Comparison of ENCODE assay signal across 8 mouse cellular contexts in the genomic region with DNA sequence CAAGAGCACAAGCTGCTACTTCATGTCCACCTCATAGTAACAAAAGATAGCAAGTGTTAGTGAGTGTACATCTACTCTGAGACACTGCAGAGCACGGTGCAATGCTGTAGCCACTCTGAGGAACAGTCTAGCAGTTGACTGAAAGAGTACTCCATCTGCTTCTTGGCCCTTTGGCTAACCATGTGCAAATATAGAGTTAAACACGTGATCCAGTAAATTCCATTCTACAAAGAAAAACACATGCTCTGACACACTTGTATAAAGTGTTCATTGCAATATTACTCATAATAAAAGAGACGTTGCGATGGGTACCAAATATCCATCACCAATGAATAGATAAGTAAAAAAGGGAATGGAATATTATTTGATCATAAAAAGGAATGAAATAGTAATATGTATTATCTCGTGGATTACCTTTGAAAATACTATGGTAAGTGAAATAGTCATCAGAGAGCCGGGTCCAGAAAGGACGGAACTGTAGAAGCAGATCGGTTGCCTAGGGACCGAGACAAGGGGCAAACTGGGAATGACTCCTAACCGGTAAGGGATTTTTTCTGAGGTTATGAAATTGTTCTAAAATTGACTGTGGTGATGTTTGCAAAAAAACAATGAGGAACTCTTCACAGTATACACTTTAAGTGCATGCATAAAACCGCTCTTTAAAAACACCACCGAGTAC. TPM values are rescaled to one million over a fixed set of nuclear protein-coding genes. Genes with fewer than 3 reads are reported as not detected.
DNase-seq lines count a peak whose midpoint lies in the region; ATAC-seq and TF ChIP-seq lines count a peak whose summit lies in the region.

No protein-coding gene starts in this region.

- peak overlapping the region; percentile 78 for H3K4me2 ChIP-seq in heart, embryonic 16.5 days (ENCODE audit: low read depth, low read length)

- peaks cover 2 to 3% of the 10 kb centered on the region in 2 experiments; a peak in 2 of 4 replicates for H3K4me1 ChIP-seq in ES-E14 (ENCODE audit: control insufficient read depth in 2 of 2, insufficient read depth in 2 of 2, low read length in 2 of 2, poor library complexity in 1 of 2)
- H3K4me1 ChIP-seq in heart, embryonic 16.5 days (ENCODE audit: control insufficient read depth, insufficient read depth, low read length), result peaks cover 10% of the 10 kb centered on the region

- no peaks in the 10 kb centered on the region for H3K27me3 ChIP-seq in heart, embryonic 16.5 days (ENCODE audit: control insufficient read depth, insufficient read depth, low read length)

- H3K9me3 ChIP-seq in ES-E14 (ENCODE audit: control insufficient read depth, insufficient read depth, low read depth, low read length), result no peaks in the 10 kb centered on the region
- H3K9me3 ChIP-seq in heart, embryonic 16.5 days (replicated peaks; ENCODE audit: control insufficient read depth, low read length), result no peaks in the 10 kb centered on the region

- H3K36me3 ChIP-seq in ES-E14 (ENCODE audit: control insufficient read depth, insufficient read depth, low read length, poor library complexity, severe bottlenecking), result no peaks in the 10 kb centered on the region
- no peaks in the 10 kb centered on the region for H3K36me3 ChIP-seq in heart, embryonic 16.5 days (ENCODE audit: control insufficient read depth, insufficient read depth)

- no peak for ATAC-seq in heart, embryonic 16.5 days (replicated peaks; ENCODE audit: extremely low read depth, insufficient read depth, low FRiP score)

- peak overlapping the region; percentile 96; the same call in 1 of the 2 replicates for H3K9ac ChIP-seq in ES-E14 (ENCODE audit: insufficient read depth, low read depth, low read length, poor library complexity, severe bottlenecking)
- H3K9ac ChIP-seq in heart, embryonic 16.5 days (ENCODE audit: low read length), result peak overlapping the region; percentile 98

- in situ Hi-C loops in ES-E14 (cut with MboI; ENCODE audit: low sequenced_read_pairs in 2 of 2, unreplicated experiment in 2 of 2), result no loop called here

- DNase-seq in heart, adult 11 months, result peak; percentile 73
- no peak for DNase-seq in heart, adult 9 months (ENCODE audit: low spot score in 2 of 2)
- no peak for DNase-seq in ES-E14 (ENCODE audit: low read depth, low spot score)
- peak; percentile 20 for DNase-seq in lung, postnatal 36 days
- DNase-seq in urinary bladder, postnatal 4 days (ENCODE audit: low spot score in 2 of 2), result no peak
- DNase-seq in right cerebral cortex, postnatal 10 days (ENCODE audit: low spot score in 2 of 2), result no peak
- DNase-seq in right cerebral cortex, adult 18-20 months, result no peak

- WGBS in heart, embryonic 16.5 days, result 21% methylated on average over 12 of the region's 12 CpGs

- H3K27ac ChIP-seq in ES-E14 (ENCODE audit: insufficient read depth, low read depth, low read length, poor library complexity, severe bottlenecking), result no peak overlapping the region
- H3K27ac ChIP-seq in heart, embryonic 16.5 days (ENCODE audit: low read length), result peak overlapping the region; percentile 98

- H3K4me3 ChIP-seq in ES-E14 (ENCODE audit: insufficient read depth in 1 of 2, low read depth in 1 of 2, low read length in 2 of 2, poor library complexity in 1 of 2, severe bottlenecking in 1 of 2), result peak overlapping the region; percentile 78 to 90
- peak overlapping the region; percentile 94 for H3K4me3 ChIP-seq in heart, embryonic 16.5 days (ENCODE audit: low read length)

TF ChIP-seq in ES-E14, 5 proteins besides CTCF, POLR2A, EP300 and RAD21:
- TF ChIP-seq CHD2 (IDR thresholded peaks at IDR 0.05; ENCODE audit: low read depth, low read length) (no peak), ZNF384 (IDR thresholded peaks at IDR 0.05; ENCODE audit: low read depth, low read length) (no peak), HCFC1 (IDR thresholded peaks at IDR 0.05; ENCODE audit: borderline replicate concordance, insufficient read depth, low read length) (no peak), MAFK (IDR thresholded peaks at IDR 0.05; ENCODE audit: insufficient read depth, low read depth, low read length) (no peak)

RNA-seq across cellular contexts. Expression of gene Fcho2, which starts 1.5 kb away (rescaled TPM):
- total RNA-seq in ES-E14 (2012; rRNA removed), result 12.1 and 13.6 TPM in 2 replicates
- polyA plus RNA-seq in heart, embryonic 16.5 days (2015; fragmentation: Nextera tagmentation; extraction: Ambion mirVana), result 26.2 and 28.2 TPM in 2 replicates

Comparison
In these comparisons a context has a peak if more than half of its experiments do, and no peak if none do; other contexts are left out.
1. DNase-seq: peak in heart, adult 11 months (single experiment) and lung, postnatal 36 days (single experiment); none in heart, adult 9 months (0 of 2), ES-E14 (single experiment), urinary bladder, postnatal 4 days (0 of 2), right cerebral cortex, postnatal 10 days (0 of 2) and right cerebral cortex, adult 18-20 months (single experiment).